Mouse (Mus musculus) olfactory bulb, adult 2 months (tissue): ENCODE results near the gene Igsf9b.

Experiments used
- CTCF ChIP-seq: fragments of 200-500 bp; IDR thresholded peaks from 2 replicates; pipeline ENCODE4 v1.5.1; 2012; ENCODE audit warnings: low read depth, mild to moderate bottlenecking, low read length, moderate library complexity; ENCODE audit not compliant: insufficient read depth
- POLR2A ChIP-seq: fragments of 200-500 bp; IDR thresholded peaks from 2 replicates; pipeline ENCODE4 v1.6.1; 2012; ENCODE audit warnings: mild to moderate bottlenecking, low read depth, low read length, moderate library complexity; ENCODE audit not compliant: insufficient read depth

DNA sequence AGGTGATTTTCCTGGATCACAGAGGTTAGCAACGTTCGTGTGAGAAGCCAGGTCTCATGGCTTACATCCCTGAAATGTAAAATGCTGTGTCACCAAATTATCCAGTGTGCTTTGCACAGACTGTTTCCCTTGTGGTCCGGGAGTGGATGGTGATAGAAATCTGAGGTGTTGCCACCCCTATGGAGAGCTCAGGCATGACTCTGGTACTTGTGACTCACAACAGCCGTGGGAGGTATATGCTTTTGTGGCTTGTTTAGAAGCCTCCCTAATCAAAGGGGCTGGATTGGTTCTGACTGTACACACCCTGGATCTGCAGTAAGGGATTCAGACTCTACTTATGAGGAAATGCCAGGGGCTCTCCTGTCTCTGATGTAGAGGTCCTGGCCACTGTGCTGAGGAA lies 12.7 kb upstream of the Igsf9b start:
- TF ChIP-seq CTCF (no peak), POLR2A (no peak)
